Mouse (Mus musculus) hindbrain, postnatal 0 days (tissue): ENCODE data around the gene Syn1. TPM values are rescaled to one million over a fixed set of nuclear protein-coding genes. Genes with fewer than 3 reads are reported as not detected.

Source experiments
- ATAC-seq: fragments of 200-750 bp; cut with Nextera tagmentation; 2 replicates; pipeline ENCODE4 v1.8.0; 2017; ENCODE audit warnings: mild to moderate bottlenecking, moderate TSS enrichment, moderate library complexity
- DNase-seq: peaks from one replicate; pipeline ENCODE4 v3.0.0-alpha.2; 2015; ENCODE audit warnings: low spot score
- H3K27ac ChIP-seq: fragments of 300-500 bp; sonication (generic); 2 replicates; pipeline ENCODE4 v1.5.1; 2014; ENCODE audit warnings: mild to moderate bottlenecking
- H3K27me3 ChIP-seq: fragments of 300-500 bp; sonication (generic); 2 replicates; pipeline ENCODE4 v1.6.1; 2014; ENCODE audit warnings: low read length, mixed read lengths; ENCODE audit not compliant: insufficient read depth
- H3K36me3 ChIP-seq: fragments of 300-500 bp; sonication (generic); 2 replicates; pipeline ENCODE4 v1.6.1; 2014; ENCODE audit warnings: low read length, mixed read lengths; ENCODE audit not compliant: insufficient read depth
- H3K4me1 ChIP-seq: fragments of 300-500 bp; sonication (generic); 2 replicates; pipeline ENCODE4 v1.6.1; 2014; ENCODE audit warnings: antibody characterized with exemption, low read length, mixed read lengths; ENCODE audit not compliant: insufficient read depth
- H3K4me2 ChIP-seq: fragments of 300-500 bp; sonication (generic); 2 replicates; pipeline ENCODE4 v1.6.1; 2014; ENCODE audit warnings: low read depth, mild to moderate bottlenecking, low read length, moderate library complexity, mixed read lengths
- H3K4me3 ChIP-seq: fragments of 300-500 bp; sonication (generic); 2 replicates; pipeline ENCODE4 v1.5.1; 2014; ENCODE audit warnings: low read length
- H3K9ac ChIP-seq: fragments of 300-500 bp; sonication (generic); replicated peaks from 2 replicates; pipeline ENCODE4 v1.6.1; 2014; ENCODE audit warnings: mild to moderate bottlenecking, low read length, moderate library complexity, mixed read lengths
- H3K9me3 ChIP-seq: fragments of 300-500 bp; sonication (generic); 2 replicates; pipeline ENCODE4 v1.6.1; 2016; ENCODE audit warnings: low read length, mixed read lengths
- CTCF ChIP-seq: IDR thresholded peaks from 2 replicates; pipeline ENCODE4 v1.5.1; 2016; ENCODE audit warnings: antibody characterized with exemption, control low read depth, low read depth
- whole genome bisulfite sequencing: fragments of 180-500 bp; shearing (Covaris S2); extraction: QIAGEN DNeasy Blood & Tissue Kit; methylation state at CpG from one replicate; pipeline ENCODE4 v1.1.7; 2014; 5-methylcytosine and 5-hydroxymethylcytosine counted together
- microRNA-seq, 2 experiments: library from miRNA; unstranded; fragments of <30 nt; microRNA quantifications; one replicate each; pipeline ENCODE4; 2016
- polyA plus RNA-seq: library from polyadenylated mRNA; unstranded; fragments of >200 nt; fragmentation: Nextera tagmentation; extraction: Ambion mirVana; gene quantifications from 2 replicates; pipeline ENCODE4 v1.2.1, GENCODE M21; 2015
- total RNA-seq: library from RNA; depleted of rRNA; stranded (reverse); fragments of >200 nt; gene quantifications from 2 replicates; pipeline ENCODE4 v1.2.3, GENCODE M21; 2014; rRNA removed

The Syn1 gene
- total and polyA plus RNA-seq, 2 experiments from 2014 or later = 65.4 to 88.8 TPM

GRCm38 (mm10) chrX:20847816-20848215 is 73.0 kb downstream of the Syn1 start:
- no peaks in the 10 kb centered on the region for H3K27me3 ChIP-seq
- 37% methylated on average over 2 of the region's 2 CpGs for WGBS
- H3K36me3 ChIP-seq = no peaks in the 10 kb centered on the region
- H3K4me2 ChIP-seq = peak overlapping the region; percentile 47
- peak; percentile 14; the same call in 1 of the 2 replicates for ATAC-seq
- H3K9ac ChIP-seq = peak overlapping the region; percentile 24; the same call in 1 of the 2 replicates
- DNase-seq = peak; percentile 5
- TF ChIP-seq CTCF = no peak
- peak overlapping the region; percentile 78 for H3K27ac ChIP-seq
- H3K9me3 ChIP-seq = no peaks in the 10 kb centered on the region
- no peaks in the 10 kb centered on the region for H3K4me1 ChIP-seq
- 0 out of 2 replicates have a peak overlapping the region, but pooled peaks have one; percentile 60 for H3K4me3 ChIP-seq

- Histone ChIP-seq H3K9ac (no peak overlapping the region), H3K9me3 (no peaks in the 10 kb centered on the region), H3K4me3 (no peak overlapping the region), H3K36me3 (no peaks in the 10 kb centered on the region), H3K4me2 (no peak overlapping the region), H3K27ac (0 out of 2 replicates have a peak overlapping the region, but pooled peaks have one; percentile 78), H3K4me1 (no peaks in the 10 kb centered on the region), H3K27me3 (no peaks in the 10 kb centered on the region)
- DNase-seq (no peak), ATAC-seq (no peak)
- WGBS = 90% methylated on average over 3 of the region's 3 CpGs
- TF ChIP-seq CTCF = no peak
Measured at GRCm38 (mm10) chrX:20847232-20847631, 73.6 kb downstream of the Syn1 start.

DNA sequence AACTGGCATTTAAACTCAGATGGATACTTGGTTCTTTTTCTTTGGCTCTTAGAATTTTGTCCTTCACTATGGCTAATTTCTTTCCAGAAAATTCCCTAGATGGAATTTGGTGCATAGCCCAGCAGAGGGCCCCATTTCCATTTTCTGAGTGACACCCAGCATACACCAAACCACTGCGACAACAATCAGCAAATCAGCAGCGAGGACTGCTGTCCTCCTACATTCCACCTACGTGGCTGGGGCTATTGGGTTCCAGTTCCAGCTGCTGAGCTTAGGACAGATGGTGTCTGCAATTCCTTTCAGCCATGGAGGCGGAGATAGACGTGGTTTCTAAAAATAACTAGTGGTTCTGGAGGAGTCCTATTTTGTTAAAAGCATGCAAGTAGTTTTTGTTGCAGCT is 91.9 kb downstream of the Syn1 start:
- DNase-seq (peak; percentile 71), ATAC-seq (peak; percentile 92)
- no peak overlapping the region for H3K27ac ChIP-seq
- H3K36me3 ChIP-seq = no peaks in the 10 kb centered on the region
- TF ChIP-seq CTCF = peak; percentile 54
- 28% methylated on average over 5 of the region's 5 CpGs for WGBS
- no peaks in the 10 kb centered on the region for H3K27me3 ChIP-seq
- no peak overlapping the region for H3K4me3 ChIP-seq
- no peak overlapping the region for H3K9ac ChIP-seq
- no peaks in the 10 kb centered on the region for H3K9me3 ChIP-seq
- no peak overlapping the region for H3K4me2 ChIP-seq
- H3K4me1 ChIP-seq = no peaks in the 10 kb centered on the region

DNA sequence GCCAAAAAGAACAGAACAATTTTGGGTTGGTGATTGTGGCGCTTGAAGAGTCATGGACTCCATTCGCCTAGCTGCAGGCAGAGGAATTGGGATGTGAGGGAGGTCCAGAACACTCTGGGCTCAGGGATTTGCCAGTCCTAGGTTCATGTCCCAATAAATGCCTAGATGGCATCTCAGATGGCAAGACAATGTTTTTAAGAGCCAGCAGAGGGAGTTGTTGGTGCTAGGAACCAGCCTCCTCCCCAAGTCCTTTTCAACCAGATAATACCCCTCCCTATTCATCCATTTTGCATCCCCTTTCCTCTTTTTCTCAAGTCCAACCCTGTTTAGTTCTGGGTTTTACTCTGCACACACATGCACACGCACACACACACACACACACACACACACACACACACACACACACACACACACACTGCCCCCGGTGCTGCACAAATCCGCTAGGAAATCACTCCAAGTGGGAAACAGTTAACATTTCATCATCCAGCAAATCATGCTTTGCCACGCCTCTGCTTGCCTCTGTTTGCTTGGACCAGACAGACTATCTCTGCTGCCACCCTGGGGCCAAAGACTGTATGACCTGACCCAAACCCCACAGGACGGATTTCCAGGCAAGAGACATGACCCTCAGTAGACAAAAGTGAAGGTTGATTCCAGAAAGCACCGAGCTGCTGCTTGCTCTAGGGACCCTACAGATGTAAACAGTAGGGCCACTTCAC is 100.9 kb downstream of the Syn1 start:
- Histone ChIP-seq H3K4me1 (no peaks in the 10 kb centered on the region), H3K27ac (peak overlapping the region; percentile 84), H3K4me2 (peak overlapping the region; percentile 56), H3K4me3 (peak overlapping the region; percentile 24), H3K9me3 (no peaks in the 10 kb centered on the region), H3K27me3 (no peaks in the 10 kb centered on the region), H3K36me3 (no peaks in the 10 kb centered on the region), H3K9ac (no peak overlapping the region; the same call in 1 of the 2 replicates)
- 53% methylated on average over 8 of the region's 8 CpGs for WGBS
- ATAC-seq (peak; percentile 77), DNase-seq (peak; percentile 68)
- peak; percentile 48 for TF ChIP-seq CTCF

DNA sequence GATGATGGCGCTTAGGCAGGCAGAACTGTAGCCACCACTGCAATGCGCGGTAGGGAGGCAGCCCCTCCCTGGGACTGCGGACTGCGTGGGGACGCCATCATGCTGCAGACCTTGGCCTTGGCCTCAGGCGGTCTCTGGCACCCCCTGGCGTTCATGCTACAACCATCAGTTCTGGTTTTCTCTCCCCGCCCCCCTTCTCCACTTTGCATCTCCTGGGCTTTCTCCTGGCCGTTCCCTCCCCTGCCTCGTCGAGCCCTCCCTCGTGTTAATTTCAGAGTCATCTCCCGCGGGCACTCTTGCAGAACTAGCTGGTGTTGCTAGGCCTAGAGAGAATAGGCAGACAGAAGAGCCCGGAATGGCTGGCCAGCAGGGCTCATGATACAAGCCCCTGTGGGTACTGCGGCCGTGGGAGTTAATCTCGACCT is 101.6 kb downstream of the Syn1 start:
- DNase-seq (peak; percentile 87), ATAC-seq (peak; percentile 94)
- TF ChIP-seq CTCF = peak; percentile 78
- Histone ChIP-seq H3K36me3 (no peaks in the 10 kb centered on the region), H3K4me2 (peak overlapping the region; percentile 56), H3K27ac (peak overlapping the region; percentile 84), H3K9ac (no peak overlapping the region; the same call in 1 of the 2 replicates), H3K4me3 (peak overlapping the region; percentile 24), H3K9me3 (no peaks in the 10 kb centered on the region), H3K27me3 (no peaks in the 10 kb centered on the region), H3K4me1 (no peaks in the 10 kb centered on the region)
- 36% methylated on average over 19 of the region's 19 CpGs for WGBS

DNA sequence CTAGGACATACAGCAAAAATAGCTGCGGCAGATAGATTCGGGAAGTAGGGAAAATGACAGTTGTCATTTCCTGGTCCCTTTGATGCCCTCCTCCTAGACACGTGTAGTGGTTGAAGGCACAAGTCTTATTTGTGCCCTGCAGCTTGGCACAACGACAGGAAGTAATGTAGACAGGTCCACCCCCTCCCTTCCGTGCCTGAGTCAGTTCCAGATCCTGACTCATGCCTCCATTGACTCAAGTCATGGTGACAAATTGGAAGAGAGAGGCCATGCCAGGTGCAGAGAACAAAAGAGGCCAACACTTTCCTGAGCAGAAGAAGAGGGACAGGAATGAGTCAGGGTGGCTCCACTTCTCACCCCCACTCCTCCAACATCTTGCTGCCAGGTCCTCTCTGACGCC is 103.8 kb downstream of the Syn1 start:
- H3K36me3 ChIP-seq = no peaks in the 10 kb centered on the region
- H3K27me3 ChIP-seq = no peaks in the 10 kb centered on the region
- TF ChIP-seq CTCF = no peak
- no peaks in the 10 kb centered on the region for H3K9me3 ChIP-seq
- peak; percentile 2 for DNase-seq
- H3K4me3 ChIP-seq = no peak overlapping the region
- WGBS = 64% methylated on average over 6 of the region's 6 CpGs
- H3K4me2 ChIP-seq = no peak overlapping the region
- H3K27ac ChIP-seq = no peak overlapping the region
- no peak overlapping the region for H3K9ac ChIP-seq
- H3K4me1 ChIP-seq = no peaks in the 10 kb centered on the region
- ATAC-seq = no peak

Small RNA genes within 50 kb of the gene (microRNA-seq; reads per million reads assigned to microRNA genes)
- gene Gm24824 (0 reads per million in 2 experiments), gene Mir5617 (0.72 to 1.4 reads per million in 2 experiments)

Other genes starting within 250 kb of the Syn1 start
- 260 TPM in 2 replicates for gene Cdk16, start 233.1 kb downstream of the Syn1 start, total RNA-seq
- 157 and 169 TPM in 2 replicates for gene Cdk16, start 233.1 kb downstream of the Syn1 start, polyA plus RNA-seq
- gene Usp11, start 217.1 kb downstream of the Syn1 start, total RNA-seq = 99.0 and 109 TPM in 2 replicates
- gene Usp11, start 217.1 kb downstream of the Syn1 start, polyA plus RNA-seq = 60.3 and 68.9 TPM in 2 replicates
- gene Araf, start 123.2 kb downstream of the Syn1 start, total RNA-seq = 294 and 310 TPM in 2 replicates
- 381 and 392 TPM in 2 replicates for gene Araf, start 123.2 kb downstream of the Syn1 start, polyA plus RNA-seq
- gene Timp1, start 50.8 kb downstream of the Syn1 start, total RNA-seq = 3.8 and 5.7 TPM in 2 replicates
- 5.4 and 6.3 TPM in 2 replicates for gene Timp1, start 50.8 kb downstream of the Syn1 start, polyA plus RNA-seq
- gene Cfp, start 10.6 kb upstream of the Syn1 start, total RNA-seq = 5.4 and 10.2 TPM in 2 replicates
- 2.9 and 3.8 TPM in 2 replicates for gene Cfp, start 10.6 kb upstream of the Syn1 start, polyA plus RNA-seq
- gene Elk1, start 29.6 kb upstream of the Syn1 start, total RNA-seq = 30.5 and 31.1 TPM in 2 replicates
- gene Elk1, start 29.6 kb upstream of the Syn1 start, polyA plus RNA-seq = 13.7 and 14.5 TPM in 2 replicates
- 9.7 and 12.0 TPM in 2 replicates for gene Uxt, start 41.0 kb upstream of the Syn1 start, total RNA-seq
- gene Uxt, start 41.0 kb upstream of the Syn1 start, polyA plus RNA-seq = 32.2 and 33.2 TPM in 2 replicates
- 6.5 and 9.5 TPM in 2 replicates for gene Zfp182, start 141.3 kb upstream of the Syn1 start, total RNA-seq
- gene Zfp182, start 141.3 kb upstream of the Syn1 start, polyA plus RNA-seq = 3.8 and 5.2 TPM in 2 replicates
- gene Spaca5, start 147.4 kb upstream of the Syn1 start, total RNA-seq = not detected in 2 replicates
- 0.24 TPM in 1 of 2 replicates, not detected in the other for gene Spaca5, start 147.4 kb upstream of the Syn1 start, polyA plus RNA-seq
- gene Zfp300, start 168.5 kb upstream of the Syn1 start, total RNA-seq = 3.8 and 4.5 TPM in 2 replicates
- 2.9 and 3.3 TPM in 2 replicates for gene Zfp300, start 168.5 kb upstream of the Syn1 start, polyA plus RNA-seq
- gene Ssxa1, start 194.8 kb upstream of the Syn1 start, total RNA-seq = not detected in 2 replicates
- gene Ssxa1, start 194.8 kb upstream of the Syn1 start, polyA plus RNA-seq = not detected in 2 replicates